Mouse (Mus musculus) midbrain, embryonic 12.5 days (tissue): Measurements from ENCODE around the gene Arfgef2. TPM values are rescaled to one million over a fixed set of nuclear protein-coding genes. Genes with fewer than 3 reads are reported as not detected.

Experiments used
- ATAC-seq: fragments of 200-750 bp; cut with Nextera tagmentation; 2 replicates; pipeline ENCODE4 v1.8.0; 2017; ENCODE audit warnings: low read depth, moderate TSS enrichment, moderate library complexity; ENCODE audit not compliant: low FRiP score
- H3K27ac ChIP-seq: fragments of 300-500 bp; sonication (generic); replicated peaks from 2 replicates; pipeline ENCODE4 v1.5.1; 2016; ENCODE audit warnings: mild to moderate bottlenecking
- H3K27me3 ChIP-seq: fragments of 300-500 bp; sonication (generic); 2 replicates; pipeline ENCODE4 v1.6.1; 2016; ENCODE audit warnings: mild to moderate bottlenecking
- H3K36me3 ChIP-seq: fragments of 300-500 bp; sonication (generic); 2 replicates; pipeline ENCODE4 v1.6.1; 2016
- H3K4me1 ChIP-seq: fragments of 300-500 bp; sonication (generic); 2 replicates; pipeline ENCODE4 v1.6.1; 2016
- H3K4me2 ChIP-seq: fragments of 300-500 bp; sonication (generic); replicated peaks from 2 replicates; pipeline ENCODE4 v1.6.1; 2016; ENCODE audit warnings: mild to moderate bottlenecking, moderate library complexity
- H3K4me3 ChIP-seq: fragments of 300-500 bp; sonication (generic); 2 replicates; pipeline ENCODE4 v1.5.1; 2016; ENCODE audit warnings: mild to moderate bottlenecking
- H3K9ac ChIP-seq: fragments of 300-500 bp; sonication (generic); replicated peaks from 2 replicates; pipeline ENCODE4 v1.6.1; 2016; ENCODE audit warnings: mild to moderate bottlenecking, moderate library complexity
- H3K9me3 ChIP-seq: fragments of 300-500 bp; sonication (generic); 2 replicates; pipeline ENCODE4 v1.6.1; 2016; ENCODE audit warnings: mild to moderate bottlenecking
- WGBS: fragments of 180-500 bp; shearing (Covaris S2); methylation state at CpG from one replicate; pipeline ENCODE4 v1.1.7; 2016; 5-methylcytosine and 5-hydroxymethylcytosine counted together
- polyA plus RNA-seq: library from polyadenylated mRNA; unstranded; fragments of >200 nt; fragmentation: Nextera tagmentation; extraction: Ambion mirVana; gene quantifications from 2 replicates; pipeline ENCODE4 v1.2.1, GENCODE M21; 2016

Gene Arfgef2
- polyA plus RNA-seq, 1 experiment from 2014 or later: 5.8 TPM

DNA sequence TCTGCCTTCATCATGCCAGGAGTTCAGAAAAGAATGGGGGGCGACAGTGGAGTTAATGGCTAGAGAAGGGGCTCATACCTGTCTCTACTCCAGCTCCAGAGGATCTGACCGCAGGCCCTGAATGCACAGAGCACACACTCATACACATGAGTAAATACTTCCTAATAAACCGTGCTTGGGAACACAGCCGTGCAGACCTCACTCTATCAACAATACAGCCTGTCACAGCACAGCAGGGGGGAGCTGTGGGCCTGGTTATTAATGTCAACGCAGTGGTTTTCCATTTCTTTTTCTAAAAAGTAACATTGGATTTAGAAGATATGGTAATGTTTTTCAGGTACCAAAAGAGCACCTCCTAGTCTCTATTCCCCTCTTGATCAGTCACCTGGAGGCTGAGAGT, 129.0 kb downstream of the Arfgef2 start:
- no peak for ATAC-seq
- peaks cover 89% of the 10 kb centered on the region for H3K36me3 ChIP-seq
- H3K4me2 ChIP-seq: no peak overlapping the region
- H3K9ac ChIP-seq: no peak overlapping the region
- no peaks in the 10 kb centered on the region for H3K4me1 ChIP-seq
- H3K9me3 ChIP-seq: no peaks in the 10 kb centered on the region
- H3K27ac ChIP-seq: no peak overlapping the region
- 75% methylated on average over 5 of the region's 5 CpGs for WGBS
- H3K4me3 ChIP-seq: no peak overlapping the region
- H3K27me3 ChIP-seq: no peaks in the 10 kb centered on the region

DNA sequence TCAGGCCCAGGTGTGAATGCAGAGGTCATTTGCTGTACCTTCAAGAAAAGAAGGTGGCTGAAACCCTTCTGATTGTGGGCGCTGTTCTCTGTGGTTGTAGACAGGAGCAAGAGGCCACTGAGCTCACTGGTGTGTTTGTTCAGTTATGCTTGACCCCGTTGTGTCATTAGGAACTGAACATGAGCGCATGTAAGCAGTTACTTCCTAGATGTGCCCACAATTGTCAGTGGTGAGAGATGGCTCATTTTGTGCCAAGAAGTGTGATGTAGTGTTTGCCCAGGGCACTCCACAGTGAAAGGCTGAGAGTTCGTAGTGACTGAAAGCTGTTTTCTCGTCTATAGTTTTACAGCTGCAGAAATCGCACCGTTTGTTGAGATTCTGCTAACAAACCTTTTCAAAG, 130.2 kb downstream of the Arfgef2 start:
- WGBS: 96% methylated on average over 7 of the region's 7 CpGs
- Histone ChIP-seq H3K27me3 (no peaks in the 10 kb centered on the region), H3K4me3 (no peak overlapping the region), H3K9me3 (no peaks in the 10 kb centered on the region), H3K4me2 (no peak overlapping the region), H3K27ac (no peak overlapping the region), H3K4me1 (no peaks in the 10 kb centered on the region), H3K9ac (no peak overlapping the region), H3K36me3 (peaks cover 87% of the 10 kb centered on the region)
- no peak for ATAC-seq

- Histone ChIP-seq H3K9me3 (no peaks in the 10 kb centered on the region), H3K9ac (no peak overlapping the region), H3K27ac (no peak overlapping the region), H3K4me3 (no peak overlapping the region), H3K4me1 (no peaks in the 10 kb centered on the region), H3K36me3 (peaks cover 87% of the 10 kb centered on the region), H3K4me2 (no peak overlapping the region), H3K27me3 (no peaks in the 10 kb centered on the region)
- ATAC-seq: no peak
- 99% methylated on average over 2 of the region's 2 CpGs for WGBS
These were observed 130.8 kb downstream of the Arfgef2 start for GRCm38 (mm10) chr2:166936166-166936565.

DNA sequence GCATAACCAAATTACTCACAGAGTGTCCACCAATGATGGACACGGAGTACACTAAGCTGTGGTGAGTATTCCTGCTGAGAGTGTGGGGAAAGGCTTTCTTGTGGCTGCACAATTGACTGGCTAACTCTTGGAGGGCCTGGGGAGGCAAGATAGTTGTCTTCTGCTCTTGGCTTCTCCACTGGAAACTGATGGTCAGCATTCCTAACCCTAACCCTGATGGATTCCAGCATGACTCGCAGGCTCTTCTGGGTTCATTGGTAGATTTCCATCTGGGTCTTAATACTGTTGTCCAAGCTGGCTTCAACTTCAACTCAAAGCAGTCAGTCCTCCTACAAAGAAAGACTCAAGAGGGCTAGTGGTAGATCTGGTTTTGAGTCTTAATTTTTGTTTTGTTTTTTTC, 137.8 kb downstream of the Arfgef2 start:
- H3K27me3 ChIP-seq: no peaks in the 10 kb centered on the region
- WGBS: 86% methylated on average over 2 of the region's 2 CpGs
- no peaks in the 10 kb centered on the region for H3K9me3 ChIP-seq
- no peak overlapping the region for H3K9ac ChIP-seq
- H3K4me1 ChIP-seq: no peaks in the 10 kb centered on the region
- ATAC-seq: no peak
- no peak overlapping the region for H3K27ac ChIP-seq
- peaks cover 90% of the 10 kb centered on the region for H3K36me3 ChIP-seq
- H3K4me3 ChIP-seq: no peak overlapping the region
- no peak overlapping the region for H3K4me2 ChIP-seq

GRCm38 (mm10) chr2:166944346-166944745, 139.0 kb downstream of the Arfgef2 start:
- WGBS: 97% methylated on average over 1 of the region's 1 CpGs
- H3K4me1 ChIP-seq: no peaks in the 10 kb centered on the region
- no peak overlapping the region for H3K4me3 ChIP-seq
- H3K27ac ChIP-seq: no peak overlapping the region
- ATAC-seq: no peak
- H3K9me3 ChIP-seq: no peaks in the 10 kb centered on the region
- H3K36me3 ChIP-seq: peaks cover 90% of the 10 kb centered on the region
- H3K27me3 ChIP-seq: no peaks in the 10 kb centered on the region
- no peak overlapping the region for H3K9ac ChIP-seq
- no peak overlapping the region for H3K4me2 ChIP-seq

GRCm38 (mm10) chr2:166945456-166945855, 140.1 kb downstream of the Arfgef2 start:
- WGBS: 59% methylated on average over 4 of the region's 4 CpGs
- Histone ChIP-seq H3K4me2 (no peak overlapping the region), H3K4me1 (no peaks in the 10 kb centered on the region), H3K27me3 (no peaks in the 10 kb centered on the region), H3K9me3 (no peaks in the 10 kb centered on the region), H3K9ac (no peak overlapping the region), H3K27ac (no peak overlapping the region), H3K36me3 (peaks cover 93% of the 10 kb centered on the region), H3K4me3 (no peak overlapping the region)
- ATAC-seq: no peak

Other genes starting within 250 kb of the Arfgef2 start
- gene Prex1, start 91.8 kb upstream of the Arfgef2 start, polyA plus RNA-seq: 26.2 and 27.4 TPM in 2 replicates
- gene Trp53rkb, start 13.1 kb upstream of the Arfgef2 start, polyA plus RNA-seq: 9.4 and 11.0 TPM in 2 replicates
- gene Cse1l, start 100.5 kb downstream of the Arfgef2 start, polyA plus RNA-seq: 165 and 169 TPM in 2 replicates
- gene Stau1, start 190.7 kb downstream of the Arfgef2 start, polyA plus RNA-seq: 123 TPM in 2 replicates
- 50.2 and 51.8 TPM in 2 replicates for gene Ddx27, start 209.6 kb downstream of the Arfgef2 start, polyA plus RNA-seq